Mouse (Mus musculus) E14TG2a.4 (cell line): Measurements from ENCODE around the gene Gng12.

Experiments used
- CTCF ChIP-seq: conservative IDR thresholded peaks from 2 replicates; pipeline ENCODE4 v1.5.1; 2014; ENCODE audit warnings: low read length
- POU5F1 ChIP-seq: IDR thresholded peaks from 2 replicates; pipeline ENCODE4 v1.6.1; 2014; ENCODE audit warnings: low read length, borderline replicate concordance

- TF ChIP-seq CTCF (no peak), POU5F1 (no peak)
Measured at GRCm38 (mm10) chr6:66896921-66897645, 886 bp downstream of the Gng12 start.
